Mouse (Mus musculus) spleen, adult 12 weeks (tissue): ENCODE measurements at regions not wholly inside any gene's neighbourhood (a gene's known extent, or its start where the extent isn't known, plus 50 kb on each side); places are given as distances from the start of the nearest gene placed in this dataset.

Experiments
- DNase-seq: peaks from one replicate; pipeline ENCODE4 v3.0.0; 2022; ENCODE audit warnings: low spot score

GRCm38 (mm10) chr15:96521125-96521455, 60.4 kb upstream of the Scaf11 start:
- DNase-seq = no peak

- peak; percentile 27 for DNase-seq
These were observed 59.9 kb upstream of the Scaf11 start for GRCm38 (mm10) chr15:96520412-96521124.

- no peak for DNase-seq
These were observed 57.5 kb upstream of the Scaf11 start for GRCm38 (mm10) chr15:96518156-96518555.

GRCm38 (mm10) chr15:96515620-96516019, 55.0 kb upstream of the Scaf11 start:
- DNase-seq = no peak

- no peak for DNase-seq
These were observed 52.0 kb upstream of the Scaf11 start for GRCm38 (mm10) chr15:96512636-96513035.
